Mouse (Mus musculus) adrenal gland, postnatal 36 days (tissue): ENCODE data around the gene Rassf4. TPM values are rescaled to one million over a fixed set of nuclear protein-coding genes. Genes with fewer than 3 reads are reported as not detected.
A peak's percentile ranks its signal among the peaks of the same experiment; 100 is the strongest.

Source experiments
- DNase-seq, 2 experiments: peaks; one replicate each; pipeline ENCODE4 v3.0.0; 2021; ENCODE audit warnings: mixed read lengths in 1 of 2
- long read RNA-seq, 2 experiments: library from polyadenylated mRNA; stranded (forward); transcript quantifications; one replicate each; pipeline ENCODE4 v2.0.0; 2021; ENCODE audit warnings: borderline sequencing depth in 2 of 2
- total RNA-seq, 2 experiments: library from RNA; stranded (reverse); gene quantifications; 2 replicates each; pipeline ENCODE4 v1.2.3; 2021

The Rassf4 gene
- total RNA-seq: 1 to 10 TPM; 2.8 to 4.7 TPM
- long read RNA-seq, experiment 1, full-length matches to known transcripts: 1 of 6 reads
- long read RNA-seq, experiment 1, partial matches to known transcripts: 2 of 6 reads
- long read RNA-seq, experiment 1, other reads (novel, unspliced or antisense): 3 of 6 reads
- long read RNA-seq, experiment 2: 0 reads

- peak; percentile 82 to 84 for DNase-seq
These were observed at the start of gene Rassf4 for GRCm38 (mm10) chr6:116673471-116674282. Rassf4 (minus strand) TSS chr6:116673952.

DNA sequence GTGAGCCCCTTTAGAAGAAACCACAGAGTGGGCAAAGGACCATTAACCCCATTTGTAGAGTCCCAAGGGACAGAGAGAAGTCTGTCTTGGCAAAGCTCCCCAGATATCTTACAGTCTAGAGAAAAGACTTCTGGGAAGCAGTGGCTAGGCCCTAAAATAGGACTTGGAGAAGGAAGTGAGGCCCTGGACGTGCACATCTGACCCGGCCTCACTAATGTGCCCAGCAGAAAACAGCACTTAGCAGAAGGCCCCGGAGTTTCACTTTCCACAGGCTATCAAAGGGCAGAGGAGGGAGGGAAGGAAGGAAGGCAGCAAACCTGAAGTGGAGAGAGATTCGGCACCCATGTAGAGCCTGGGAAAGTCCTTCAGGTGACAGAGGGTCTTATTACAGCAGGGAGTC lies 45.2 kb upstream of the Rassf4 start:
- peak in 1 of 2 experiments; percentile 4 for DNase-seq

- DNase-seq: no peak
These were observed 44.6 kb upstream of the Rassf4 start for GRCm38 (mm10) chr6:116718361-116718760.

DNA sequence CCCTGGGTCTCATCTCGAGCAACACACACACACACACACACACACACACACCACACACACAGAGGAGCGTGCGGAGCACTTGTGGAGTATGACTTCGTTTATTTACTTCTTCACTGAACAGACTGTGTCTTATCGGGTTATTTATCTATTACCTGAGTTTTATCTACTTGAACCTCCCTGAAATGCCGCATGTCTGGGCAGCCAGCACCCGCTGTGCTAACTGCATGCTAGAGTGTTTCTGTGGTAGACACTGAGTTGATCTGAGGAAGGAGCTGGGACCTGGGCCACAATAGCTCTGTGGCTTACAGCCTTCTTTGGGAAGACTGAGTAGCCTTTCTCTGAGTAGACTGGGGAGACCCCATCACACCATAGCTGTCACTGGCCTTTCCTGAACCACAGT lies 44.1 kb upstream of the Rassf4 start:
- DNase-seq: no peak

- DNase-seq: no peak
These were observed 42.9 kb upstream of the Rassf4 start, which contains the start of gene Tmem72 for GRCm38 (mm10) chr6:116716666-116717065. Tmem72 (minus strand) TSS chr6:116716913.

GRCm38 (mm10) chr6:116715166-116715565 lies 41.4 kb upstream of the Rassf4 start:
- peak; percentile 45 to 55 for DNase-seq

GRCm38 (mm10) chr6:116714576-116714975 lies 40.8 kb upstream of the Rassf4 start:
- DNase-seq: peak in 1 of 2 experiments; percentile 11

DNA sequence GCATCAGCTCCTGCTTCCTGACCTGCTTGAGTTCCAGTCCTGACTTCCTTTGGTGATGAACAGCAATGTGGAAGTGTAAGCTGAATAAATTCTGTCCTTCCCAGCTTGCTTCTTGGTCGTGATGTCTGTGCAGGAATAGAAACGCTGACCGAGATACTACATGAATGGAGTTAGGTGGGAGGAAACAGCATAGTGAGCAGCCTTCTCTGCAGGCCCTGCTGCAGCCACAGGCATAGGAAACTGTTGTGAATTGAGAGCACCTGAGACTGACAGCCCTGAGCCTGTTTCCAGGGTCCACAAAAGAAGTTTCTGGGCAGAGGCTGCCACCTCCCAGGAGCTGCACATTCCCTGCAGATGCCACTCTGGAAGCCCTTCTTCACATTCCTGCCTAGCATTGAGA lies 40.2 kb upstream of the Rassf4 start:
- no peak for DNase-seq

DNA sequence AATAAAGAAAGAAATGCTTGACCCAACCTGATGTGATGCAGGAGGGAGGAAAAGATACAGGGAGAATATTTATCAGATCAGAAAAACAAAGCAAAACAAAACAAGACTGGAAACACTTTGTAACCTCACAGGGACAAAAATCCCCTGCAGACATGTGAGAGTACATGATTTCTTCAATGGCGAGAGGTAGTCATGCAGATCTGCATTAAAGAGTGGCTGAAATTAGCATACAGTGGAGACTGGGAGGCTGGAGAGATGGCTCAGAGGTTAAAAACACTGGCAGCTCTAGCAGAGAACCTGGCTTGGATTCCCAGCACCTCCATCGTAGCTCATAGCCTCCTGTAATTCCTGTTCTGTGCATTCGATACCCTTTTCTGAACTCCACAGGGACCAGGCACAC lies 38.8 kb upstream of the Rassf4 start:
- no peak for DNase-seq

GRCm38 (mm10) chr6:116712062-116712461 lies 38.3 kb upstream of the Rassf4 start:
- no peak for DNase-seq

DNA sequence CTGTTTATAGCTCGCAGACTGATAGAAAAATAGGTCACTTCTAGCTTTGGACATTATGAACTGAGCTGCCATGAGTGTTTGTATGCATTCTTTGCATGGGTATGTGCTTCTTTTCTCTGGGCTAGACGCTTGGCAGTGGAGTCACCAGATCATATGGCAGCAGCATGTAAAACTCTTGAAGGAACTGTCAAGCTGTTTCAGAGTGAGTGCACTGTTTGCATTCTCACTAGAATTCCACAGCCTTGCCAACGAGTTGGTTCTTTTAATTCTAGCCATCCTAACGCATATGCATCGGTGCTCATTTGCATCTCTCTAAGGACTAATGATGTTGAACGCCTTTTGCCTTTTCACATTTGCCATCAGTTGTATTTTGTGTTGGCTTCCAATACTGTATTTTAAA lies 30.6 kb upstream of the Rassf4 start:
- DNase-seq: no peak

DNA sequence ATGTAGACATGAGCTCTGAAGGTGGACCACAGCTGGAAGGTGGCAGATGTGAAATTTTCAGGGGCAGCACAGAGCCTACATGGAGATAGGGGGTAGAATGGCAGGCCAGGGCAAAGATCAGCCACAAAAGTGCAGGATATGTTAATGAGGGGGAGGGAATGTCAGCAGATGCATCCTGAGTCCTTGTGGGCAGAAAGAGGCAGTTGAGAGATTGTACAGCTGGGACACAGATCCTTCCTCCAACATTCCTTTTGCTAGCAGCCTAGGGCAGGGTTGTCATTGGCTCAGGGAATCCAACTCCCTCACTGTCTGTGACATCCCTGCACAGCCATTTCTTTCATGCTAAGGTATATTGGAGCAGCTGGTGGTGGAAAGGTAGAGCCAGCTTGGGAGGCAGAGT lies 27.1 kb upstream of the Rassf4 start:
- DNase-seq: no peak

- DNase-seq: no peak
These were observed 24.2 kb upstream of the Rassf4 start for GRCm38 (mm10) chr6:116697896-116698425.

DNA sequence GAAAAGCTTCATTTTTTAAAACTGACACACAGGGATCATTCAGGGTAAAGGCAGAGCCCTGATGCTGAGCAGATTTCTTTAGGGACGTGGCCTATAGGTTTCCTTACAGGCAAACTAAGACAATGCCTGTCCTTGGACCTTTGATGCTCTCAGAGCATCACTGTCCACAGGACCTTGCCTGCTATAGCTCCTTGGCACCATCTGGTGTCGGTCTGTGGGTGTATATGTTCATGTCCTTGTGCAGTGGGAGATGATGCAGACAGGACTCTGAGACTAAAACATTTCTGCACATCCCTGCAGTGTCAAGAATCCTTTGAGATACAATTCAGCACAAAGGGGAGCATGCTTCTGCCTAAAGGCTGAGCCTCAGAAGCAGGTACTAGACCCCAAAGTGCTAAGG lies 23.7 kb upstream of the Rassf4 start:
- no peak for DNase-seq

DNA sequence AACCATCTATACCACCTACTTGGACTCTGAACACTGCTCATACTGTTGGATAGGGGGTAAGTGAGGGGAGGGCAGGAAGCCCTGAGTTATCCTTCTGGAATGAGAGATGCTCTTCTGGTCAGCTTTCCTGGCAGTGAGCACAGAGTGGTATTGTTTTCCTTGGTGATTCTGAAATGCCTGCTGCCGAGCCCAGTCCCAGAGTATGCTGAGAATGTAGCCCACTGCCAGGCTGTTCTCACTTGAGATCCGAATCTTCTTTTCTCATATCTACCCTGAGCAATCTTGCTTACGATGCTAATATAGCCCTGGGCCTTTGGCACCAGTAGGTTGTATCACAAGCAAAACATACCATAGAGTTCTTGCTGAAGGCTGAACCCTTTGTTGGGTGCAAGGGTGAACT lies 20.6 kb upstream of the Rassf4 start:
- no peak for DNase-seq

- no peak for DNase-seq
These were observed 19.9 kb upstream of the Rassf4 start for GRCm38 (mm10) chr6:116693639-116694038.

GRCm38 (mm10) chr6:116682317-116682716 lies 8.6 kb upstream of the Rassf4 start:
- DNase-seq: peak in 1 of 2 experiments; percentile 30

DNA sequence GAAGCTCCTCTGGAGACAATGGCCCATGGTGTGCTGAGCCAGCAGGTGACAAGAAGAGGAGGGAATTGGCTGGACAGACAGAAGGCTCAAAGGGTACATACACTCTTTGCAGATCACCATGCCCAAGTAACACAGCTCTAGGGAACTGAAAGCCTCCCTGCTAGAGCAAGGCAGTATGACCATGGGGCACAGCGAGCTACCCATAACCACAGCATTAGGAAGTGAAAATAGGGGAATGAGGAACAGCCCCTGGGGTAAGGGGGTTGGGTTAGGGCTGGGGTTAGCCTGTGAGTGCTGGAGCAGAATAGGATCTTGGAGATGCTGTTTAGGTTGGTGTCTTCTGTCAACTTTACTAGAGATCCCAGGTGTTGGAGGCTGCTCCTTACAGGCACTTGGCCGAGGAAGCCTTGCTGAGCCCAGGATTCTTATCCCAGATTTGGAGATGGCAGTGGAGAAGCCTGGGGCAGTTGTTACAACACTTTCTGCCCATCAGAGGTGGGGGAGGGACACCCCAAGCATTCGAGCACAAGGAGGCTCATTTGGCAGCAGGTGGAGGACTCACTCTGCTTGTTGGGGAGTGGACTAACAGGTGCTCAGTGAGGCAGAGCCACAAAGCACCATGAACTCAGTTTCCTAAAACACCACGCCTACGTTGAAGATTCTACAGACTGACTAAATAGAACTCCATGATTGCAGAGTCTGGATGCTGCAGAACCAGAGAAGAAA lies 6.0 kb upstream of the Rassf4 start:
- no peak for DNase-seq

GRCm38 (mm10) chr6:116677321-116677720 lies 3.6 kb upstream of the Rassf4 start:
- DNase-seq: no peak

DNA sequence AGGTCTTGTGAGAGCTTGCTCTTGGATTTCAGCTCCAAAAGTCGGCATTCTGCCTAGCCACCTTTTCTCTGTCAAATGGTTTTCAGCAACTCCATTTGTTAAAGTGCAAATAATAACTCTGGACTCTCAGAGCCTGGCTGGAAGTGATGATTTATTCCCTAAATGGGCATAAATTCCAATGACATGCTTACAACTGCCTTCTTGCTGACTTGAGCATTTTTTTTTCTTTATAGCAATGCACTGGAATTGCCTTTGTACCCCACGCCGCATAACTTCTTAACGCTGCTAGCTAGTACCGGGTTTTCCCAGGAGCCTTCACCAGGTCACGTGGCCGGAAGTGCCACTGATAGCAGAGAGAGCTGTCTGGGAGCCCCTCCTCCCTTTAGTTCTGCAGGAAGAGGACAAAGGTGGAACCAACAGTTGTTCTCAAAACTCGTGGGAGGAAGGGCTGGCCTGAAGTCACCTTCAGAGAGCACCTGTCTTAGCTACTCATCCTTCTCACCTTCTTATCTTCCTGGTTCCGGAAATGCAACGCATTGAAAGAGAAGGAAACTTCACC lies 2.7 kb upstream of the Rassf4 start:
- DNase-seq: no peak

DNA sequence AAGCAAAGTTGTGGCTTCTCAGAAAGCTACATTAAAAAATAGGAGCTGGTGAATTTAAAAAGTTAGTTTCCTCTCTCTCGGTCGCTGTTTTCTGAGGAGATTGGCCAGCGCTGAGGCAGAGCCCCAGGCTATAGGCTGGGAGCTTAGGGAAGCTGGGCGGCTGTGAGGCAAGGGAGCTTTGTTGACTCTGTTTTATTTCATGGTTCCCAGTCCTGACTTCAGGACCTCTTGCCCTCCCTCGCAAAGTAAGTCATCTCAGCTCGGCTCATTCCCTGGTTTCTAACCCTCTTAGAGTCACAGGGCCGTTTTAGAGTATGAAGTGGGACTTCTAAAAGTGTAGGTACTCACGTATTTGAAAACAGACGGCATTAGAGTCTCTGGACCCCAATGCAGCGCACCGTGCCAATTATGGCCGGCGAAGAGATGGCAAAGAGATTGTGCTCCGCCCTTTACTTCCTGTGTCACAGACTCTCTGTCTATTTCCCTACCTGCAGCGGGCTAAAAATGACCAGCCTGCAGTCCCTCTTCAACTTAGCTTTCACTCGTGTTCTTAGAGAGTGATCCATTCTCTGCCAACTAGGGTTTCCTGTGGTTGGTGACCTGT lies 633 bp upstream of the Rassf4 start:
- DNase-seq: no peak

- DNase-seq: no peak
These were observed 1.4 kb downstream of the Rassf4 start for GRCm38 (mm10) chr6:116672349-116672748.
